Mouse (Mus musculus): Measurements from ENCODE around the gene Alx3. TPM values are rescaled to one million over a fixed set of nuclear protein-coding genes. Genes with fewer than 3 reads are reported as not detected.

Gene Alx3
- polyA plus RNA-seq, 1 experiment from 2014 or later = 0.53 TPM

DNA sequence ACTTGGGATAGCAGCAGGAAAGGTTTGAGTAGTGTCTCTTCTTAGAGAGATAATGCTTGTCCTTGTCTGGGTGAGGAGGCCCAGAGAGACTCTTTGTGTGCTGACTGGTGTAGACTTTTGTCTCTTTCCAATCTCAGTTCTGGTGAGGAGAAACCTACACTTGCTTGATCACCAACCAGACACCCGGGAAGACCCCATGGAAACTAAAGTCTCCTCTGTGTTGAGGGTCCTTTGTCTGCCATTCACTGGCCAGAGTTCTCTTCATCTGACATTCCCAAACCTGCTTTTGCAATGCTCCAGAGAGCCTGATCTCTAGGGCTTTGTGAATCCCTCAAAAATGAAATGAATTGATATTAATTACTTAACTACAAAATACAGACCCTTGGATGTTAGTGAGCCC is 10.9 kb upstream of the Alx3 start:
- H3K4me3 ChIP-seq = no peak overlapping the region
- 18% methylated on average over 1 of the region's 1 CpGs for WGBS
- no peak overlapping the region for H3K4me2 ChIP-seq
- no peak overlapping the region for H3K9ac ChIP-seq
- H3K4me1 ChIP-seq = peaks cover 22% of the 10 kb centered on the region
- no peak for ATAC-seq (ENCODE audit: extremely low read depth, insufficient number of reproducible peaks, low FRiP score, low TSS enrichment)
- H3K9me3 ChIP-seq = no peaks in the 10 kb centered on the region
- H3K27me3 ChIP-seq (replicated peaks) = peaks cover 98% of the 10 kb centered on the region
- H3K27ac ChIP-seq (replicated peaks) = no peak overlapping the region
- no peaks in the 10 kb centered on the region for H3K36me3 ChIP-seq

DNA sequence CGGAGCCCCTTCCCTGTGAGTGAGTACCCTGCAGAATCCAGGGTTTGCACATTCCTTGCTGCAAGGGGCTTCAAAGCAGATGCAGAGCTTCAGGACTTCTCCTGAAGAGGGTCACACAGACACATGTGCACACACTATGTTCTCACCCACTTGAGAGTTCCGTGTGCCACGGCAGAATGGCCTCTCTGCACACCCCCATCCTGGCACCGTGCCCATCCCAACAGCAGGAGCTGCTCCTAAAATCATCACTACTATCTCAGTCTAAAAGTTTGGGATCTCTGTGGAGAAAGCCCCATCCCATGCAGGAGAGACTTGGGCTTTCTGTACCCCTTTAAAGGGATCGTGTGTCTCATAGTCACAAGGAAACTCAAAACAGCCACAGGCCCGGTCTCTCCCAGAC is 8.3 kb upstream of the Alx3 start:
- H3K27ac ChIP-seq (replicated peaks) = no peak overlapping the region
- peaks cover 22% of the 10 kb centered on the region for H3K4me1 ChIP-seq
- no peaks in the 10 kb centered on the region for H3K36me3 ChIP-seq
- no peak overlapping the region; the same call in 1 of the 2 replicates for H3K4me2 ChIP-seq
- no peaks in the 10 kb centered on the region for H3K9me3 ChIP-seq
- H3K27me3 ChIP-seq (replicated peaks) = peaks cover 98% of the 10 kb centered on the region
- 49% methylated on average over 6 of the region's 6 CpGs for WGBS
- no peak overlapping the region for H3K4me3 ChIP-seq
- ATAC-seq (ENCODE audit: extremely low read depth, insufficient number of reproducible peaks, low FRiP score, low TSS enrichment) = no peak
- no peak overlapping the region for H3K9ac ChIP-seq

DNA sequence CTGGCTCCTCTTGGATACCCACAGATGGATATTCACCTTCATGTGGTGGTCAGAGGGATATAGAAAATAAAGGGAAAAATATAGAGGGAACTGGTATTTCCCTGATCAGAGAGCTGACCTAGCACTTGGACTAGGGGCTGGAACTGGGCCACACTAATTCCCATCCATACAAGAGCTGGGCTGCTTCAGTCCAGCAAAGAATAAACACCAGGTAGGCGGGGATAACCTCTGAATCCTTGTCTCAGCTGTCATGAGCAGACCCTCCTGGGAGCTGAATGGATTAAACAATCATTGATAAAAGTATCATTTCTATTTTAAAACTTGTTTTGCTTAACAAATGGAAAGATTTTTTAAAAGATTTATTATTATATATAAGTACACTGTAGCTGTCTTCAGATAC is 3.2 kb upstream of the Alx3 start:
- Histone ChIP-seq H3K4me3 (no peak overlapping the region), H3K9me3 (no peaks in the 10 kb centered on the region), H3K9ac (no peak overlapping the region), H3K4me2 (no peak overlapping the region), H3K27ac (replicated peaks) (no peak overlapping the region), H3K4me1 (peaks cover 24% of the 10 kb centered on the region), H3K27me3 (replicated peaks) (peaks cover 99% of the 10 kb centered on the region), H3K36me3 (no peaks in the 10 kb centered on the region)
- 68% methylated on average over 1 of the region's 1 CpGs for WGBS
- no peak for ATAC-seq (ENCODE audit: extremely low read depth, insufficient number of reproducible peaks, low FRiP score, low TSS enrichment)

DNA sequence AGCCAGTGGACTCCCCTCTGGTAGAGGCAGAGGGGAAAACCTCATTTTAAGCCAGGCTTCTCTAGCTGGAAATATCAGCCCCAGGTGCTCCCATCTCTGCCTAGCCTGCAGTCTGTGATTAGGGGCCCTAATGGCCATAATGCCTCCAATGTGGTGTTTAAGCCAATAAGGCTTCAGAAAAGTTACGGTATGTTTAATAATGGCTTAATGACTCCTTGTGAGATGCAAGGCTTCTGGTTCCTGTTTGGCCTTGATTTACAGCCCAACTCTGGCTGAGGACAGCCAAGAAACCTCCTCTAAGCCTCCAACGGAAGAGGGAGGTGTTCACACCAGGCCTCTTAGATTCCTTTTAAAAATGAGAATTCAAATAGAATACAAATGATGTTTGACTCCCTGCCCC is 1.2 kb upstream of the Alx3 start:
- Histone ChIP-seq H3K4me2 (no peak overlapping the region), H3K27me3 (replicated peaks) (peaks cover 97% of the 10 kb centered on the region), H3K4me1 (peaks cover 21% of the 10 kb centered on the region), H3K9ac (no peak overlapping the region), H3K4me3 (no peak overlapping the region), H3K27ac (replicated peaks) (no peak overlapping the region), H3K9me3 (no peaks in the 10 kb centered on the region), H3K36me3 (no peaks in the 10 kb centered on the region)
- 56% methylated on average over 2 of the region's 2 CpGs for WGBS
- no peak for ATAC-seq (ENCODE audit: extremely low read depth, insufficient number of reproducible peaks, low FRiP score, low TSS enrichment)

DNA sequence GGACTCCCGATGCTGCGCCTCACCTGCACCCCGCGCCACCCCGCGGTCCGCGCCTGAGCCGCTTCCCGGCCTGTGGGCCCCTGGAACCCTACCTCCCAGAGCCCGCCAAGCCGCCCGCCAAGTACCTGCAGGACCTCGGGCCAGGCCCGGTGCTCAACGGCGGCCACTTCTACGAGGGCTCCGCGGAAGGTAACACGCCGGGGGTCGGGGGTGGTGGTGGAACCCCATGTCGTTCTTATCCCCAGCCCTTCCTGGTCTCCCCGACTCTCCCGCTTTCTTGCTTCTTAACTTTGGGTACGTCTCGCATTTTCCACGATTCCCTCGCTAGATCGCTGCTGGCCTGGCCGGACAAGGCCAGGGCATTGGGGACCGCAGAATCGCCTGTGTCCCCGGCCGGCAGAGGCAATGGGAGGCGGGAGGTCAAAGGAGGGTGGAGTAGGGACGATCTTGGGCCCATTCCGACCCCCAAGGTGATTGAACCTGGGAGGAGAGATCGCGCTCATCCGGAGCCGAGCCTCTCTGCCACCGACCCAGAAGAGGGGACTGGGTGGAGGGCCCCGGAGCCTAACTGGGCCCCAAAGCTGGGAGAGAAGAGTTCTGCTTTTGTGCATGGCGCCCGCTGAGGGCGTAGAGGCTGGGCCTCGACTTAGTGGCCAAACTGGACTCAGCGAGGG is 570 bp downstream of the Alx3 start:
- H3K4me2 ChIP-seq = peak overlapping the region; percentile 74
- H3K4me3 ChIP-seq = peak overlapping the region; percentile 52
- peaks cover 21% of the 10 kb centered on the region for H3K4me1 ChIP-seq
- peak overlapping the region; percentile 71 for H3K9ac ChIP-seq
- H3K27ac ChIP-seq (replicated peaks) = no peak overlapping the region
- WGBS = under 1% methylated on average over 50 of the region's 50 CpGs
- ATAC-seq (ENCODE audit: extremely low read depth, insufficient number of reproducible peaks, low FRiP score, low TSS enrichment) = no peak
- H3K9me3 ChIP-seq = no peaks in the 10 kb centered on the region
- no peaks in the 10 kb centered on the region for H3K36me3 ChIP-seq
- H3K27me3 ChIP-seq (replicated peaks) = peaks cover 97% of the 10 kb centered on the region

DNA sequence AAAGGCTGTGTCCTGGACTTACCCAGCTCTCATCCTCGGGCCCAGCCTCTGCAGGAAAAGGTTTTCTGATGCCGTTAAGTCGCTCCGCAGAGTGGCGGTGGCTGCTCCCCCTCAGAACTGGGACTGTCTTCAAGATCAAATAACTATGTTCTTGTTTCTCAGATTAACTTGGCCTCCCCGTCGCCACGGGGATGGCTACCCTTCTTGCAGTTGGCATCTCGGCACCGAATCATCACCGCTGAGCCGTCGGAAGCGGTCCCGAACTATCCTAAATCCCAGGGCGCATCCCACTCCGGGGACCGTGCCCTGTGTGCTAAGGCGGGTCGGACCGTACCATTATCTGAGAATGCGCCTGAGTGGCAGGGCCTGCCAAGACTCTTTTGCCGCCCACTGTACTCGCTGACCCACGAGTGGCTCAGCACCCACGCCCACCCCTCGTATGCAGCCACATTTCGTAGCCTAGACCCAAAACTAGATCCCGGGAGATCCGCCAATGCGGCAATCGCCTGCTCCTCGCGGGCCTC is 1.2 kb downstream of the Alx3 start:
- Histone ChIP-seq H3K9me3 (no peaks in the 10 kb centered on the region), H3K27ac (replicated peaks) (no peak overlapping the region), H3K4me1 (peaks cover 21% of the 10 kb centered on the region), H3K36me3 (no peaks in the 10 kb centered on the region), H3K4me3 (peak overlapping the region; percentile 52), H3K4me2 (peak overlapping the region; percentile 74), H3K27me3 (replicated peaks) (peaks cover 98% of the 10 kb centered on the region), H3K9ac (no peak overlapping the region)
- ATAC-seq (ENCODE audit: extremely low read depth, insufficient number of reproducible peaks, low FRiP score, low TSS enrichment) = no peak
- 2% methylated on average over 34 of the region's 34 CpGs for WGBS

GRCm38 (mm10) chr3:107596559-107596958 is 1.7 kb downstream of the Alx3 start:
- H3K36me3 ChIP-seq = no peaks in the 10 kb centered on the region
- peak overlapping the region; percentile 74; the same call in 1 of the 2 replicates for H3K4me2 ChIP-seq
- no peak overlapping the region for H3K27ac ChIP-seq (replicated peaks)
- peaks cover 98% of the 10 kb centered on the region for H3K27me3 ChIP-seq (replicated peaks)
- peaks cover 21% of the 10 kb centered on the region for H3K4me1 ChIP-seq
- H3K4me3 ChIP-seq = peak overlapping the region; percentile 52
- H3K9ac ChIP-seq = no peak overlapping the region
- no peak for ATAC-seq (ENCODE audit: extremely low read depth, insufficient number of reproducible peaks, low FRiP score, low TSS enrichment)
- WGBS = under 1% methylated on average over 26 of the region's 26 CpGs
- H3K9me3 ChIP-seq = no peaks in the 10 kb centered on the region

GRCm38 (mm10) chr3:107597134-107597533 is 2.3 kb downstream of the Alx3 start:
- H3K27ac ChIP-seq (replicated peaks) = no peak overlapping the region
- no peak overlapping the region for H3K4me2 ChIP-seq
- no peaks in the 10 kb centered on the region for H3K9me3 ChIP-seq
- no peak overlapping the region for H3K4me3 ChIP-seq
- H3K36me3 ChIP-seq = no peaks in the 10 kb centered on the region
- WGBS = 2% methylated on average over 20 of the region's 24 CpGs
- H3K27me3 ChIP-seq (replicated peaks) = peaks cover 98% of the 10 kb centered on the region
- peaks cover 21% of the 10 kb centered on the region for H3K4me1 ChIP-seq
- no peak overlapping the region for H3K9ac ChIP-seq
- ATAC-seq (ENCODE audit: extremely low read depth, insufficient number of reproducible peaks, low FRiP score, low TSS enrichment) = no peak

DNA sequence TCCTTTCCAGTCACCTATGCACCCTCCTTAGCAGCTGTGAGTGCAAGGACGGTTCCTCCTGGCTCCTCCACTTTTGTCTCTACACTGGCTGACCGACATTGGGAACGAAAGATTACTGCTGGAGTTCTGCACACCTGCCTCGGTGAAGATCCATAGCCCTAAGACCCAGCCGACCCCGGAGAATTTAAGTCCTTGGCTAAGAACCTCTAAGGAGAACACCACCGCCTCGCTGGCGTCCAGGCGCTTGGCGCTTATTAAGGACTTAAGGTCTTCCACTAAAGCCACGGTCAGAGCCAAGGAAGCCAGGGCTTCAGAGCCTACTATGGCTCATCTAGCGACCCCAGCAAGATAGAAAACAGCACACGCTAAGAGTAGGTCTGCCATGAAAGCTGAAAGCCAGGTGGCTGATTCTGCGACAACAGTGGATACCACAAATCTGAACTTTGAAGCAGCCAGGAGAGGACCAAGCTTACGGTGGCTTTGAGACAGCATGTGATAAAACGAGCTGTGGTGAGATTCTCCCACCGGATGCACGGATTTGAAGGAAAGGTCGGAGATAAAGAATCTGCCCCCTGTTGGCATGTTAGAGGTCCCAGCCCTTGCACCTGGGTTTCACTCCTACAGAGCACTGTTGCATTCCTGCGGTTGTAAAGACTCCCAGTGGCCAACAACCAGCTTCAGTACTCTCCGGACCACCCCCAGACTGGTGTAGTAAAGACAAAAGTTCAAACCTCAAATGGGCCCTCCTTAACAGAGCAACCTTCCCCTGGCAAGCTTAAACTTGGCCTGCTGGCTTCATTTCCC is 3.0 kb downstream of the Alx3 start:
- H3K36me3 ChIP-seq = no peaks in the 10 kb centered on the region
- no peaks in the 10 kb centered on the region for H3K9me3 ChIP-seq
- no peak overlapping the region for H3K27ac ChIP-seq (replicated peaks)
- peaks cover 98% of the 10 kb centered on the region for H3K27me3 ChIP-seq (replicated peaks)
- H3K4me2 ChIP-seq = no peak overlapping the region
- WGBS = 9% methylated on average over 22 of the region's 22 CpGs
- no peak overlapping the region for H3K4me3 ChIP-seq
- ATAC-seq (ENCODE audit: extremely low read depth, insufficient number of reproducible peaks, low FRiP score, low TSS enrichment) = no peak
- H3K4me1 ChIP-seq = peaks cover 21% of the 10 kb centered on the region
- H3K9ac ChIP-seq = no peak overlapping the region

GRCm38 (mm10) chr3:107600127-107600526 is 5.3 kb downstream of the Alx3 start:
- Histone ChIP-seq H3K4me2 (no peak overlapping the region), H3K9me3 (no peaks in the 10 kb centered on the region), H3K36me3 (no peaks in the 10 kb centered on the region), H3K4me1 (peaks cover 14% of the 10 kb centered on the region), H3K9ac (no peak overlapping the region), H3K27me3 (replicated peaks) (peaks cover 92% of the 10 kb centered on the region), H3K27ac (replicated peaks) (no peak overlapping the region), H3K4me3 (no peak overlapping the region)
- ATAC-seq (ENCODE audit: extremely low read depth, insufficient number of reproducible peaks, low FRiP score, low TSS enrichment) = no peak
- 38% methylated on average over 5 of the region's 6 CpGs for WGBS

GRCm38 (mm10) chr3:107605304-107605703 is 10.5 kb downstream of the Alx3 start:
- H3K27me3 ChIP-seq (replicated peaks) = peaks cover 48% of the 10 kb centered on the region
- WGBS = 11% methylated on average over 4 of the region's 4 CpGs
- ATAC-seq (ENCODE audit: extremely low read depth, insufficient number of reproducible peaks, low FRiP score, low TSS enrichment) = no peak

More at GRCm38 (mm10) chr3:107605304-107605703, 10.5 kb downstream of the Alx3 start:
- no peak overlapping the region for H3K4me2 ChIP-seq
- H3K36me3 ChIP-seq = no peaks in the 10 kb centered on the region
- no peak overlapping the region for H3K4me3 ChIP-seq
- no peaks in the 10 kb centered on the region for H3K9me3 ChIP-seq
- no peak overlapping the region for H3K27ac ChIP-seq (replicated peaks)
- H3K9ac ChIP-seq = no peak overlapping the region
- H3K4me1 ChIP-seq = peaks cover 3% of the 10 kb centered on the region; the same call in 1 of the 2 replicates

Measured in heart, embryonic 13.5 days (tissue).